Mouse (Mus musculus) stomach, embryonic 14.5 days (tissue): Measurements from ENCODE around the gene AI837181. TPM values are rescaled to one million over a fixed set of nuclear protein-coding genes. Genes with fewer than 3 reads are reported as not detected.

ENCODE experiments used
- ATAC-seq: fragments of 200-750 bp; cut with Nextera tagmentation; 2 replicates; pipeline ENCODE4 v1.8.0; 2017; ENCODE audit warnings: low read depth, moderate TSS enrichment; ENCODE audit not compliant: insufficient number of reproducible peaks, insufficient read depth, low FRiP score
- H3K27ac ChIP-seq: fragments of 300-500 bp; sonication (generic); 2 replicates; pipeline ENCODE4 v1.5.1; 2014; ENCODE audit warnings: mild to moderate bottlenecking, low read length, moderate library complexity, mixed read lengths
- H3K27me3 ChIP-seq: fragments of 300-500 bp; sonication (generic); 2 replicates; pipeline ENCODE4 v1.6.1; 2014; ENCODE audit warnings: low read length, control low read depth, mixed read lengths; ENCODE audit not compliant: control insufficient read depth, insufficient read depth
- H3K36me3 ChIP-seq: fragments of 300-500 bp; sonication (generic); 2 replicates; pipeline ENCODE4 v1.6.1; 2014; ENCODE audit warnings: mild to moderate bottlenecking, control low read depth, low read length, moderate library complexity, mixed read lengths; ENCODE audit not compliant: control insufficient read depth, insufficient read depth
- H3K4me1 ChIP-seq: fragments of 300-500 bp; sonication (generic); 2 replicates; pipeline ENCODE4 v1.6.1; 2014; ENCODE audit warnings: low read length, control low read depth, mixed read lengths; ENCODE audit not compliant: control insufficient read depth, insufficient read depth
- H3K4me2 ChIP-seq: fragments of 300-500 bp; sonication (generic); replicated peaks from 2 replicates; pipeline ENCODE4 v1.6.1; 2014; ENCODE audit warnings: low read depth, low read length, control low read depth
- H3K4me3 ChIP-seq: fragments of 300-500 bp; sonication (generic); 2 replicates; pipeline ENCODE4 v1.5.1; 2014; ENCODE audit warnings: low read depth, low read length, control low read depth
- H3K9ac ChIP-seq: fragments of 300-500 bp; sonication (generic); replicated peaks from 2 replicates; pipeline ENCODE4 v1.6.1; 2014; ENCODE audit warnings: low read depth, mild to moderate bottlenecking, control low read depth, low read length, moderate library complexity, mixed read lengths
- H3K9me3 ChIP-seq: fragments of 300-500 bp; sonication (generic); 2 replicates; pipeline ENCODE4 v1.6.1; 2016; ENCODE audit warnings: low read depth, low read length, control low read depth; ENCODE audit not compliant: control insufficient read depth
- WGBS: fragments of 180-500 bp; shearing (Covaris S2); extraction: QIAGEN DNeasy Blood & Tissue Kit; methylation state at CpG from one replicate; pipeline ENCODE4 v1.1.7; 2014; 5-methylcytosine and 5-hydroxymethylcytosine counted together
- polyA plus RNA-seq: library from polyadenylated mRNA; unstranded; fragments of >200 nt; fragmentation: Nextera tagmentation; extraction: Ambion mirVana; gene quantifications from 2 replicates; pipeline ENCODE4 v1.2.1, GENCODE M21; 2014

Gene AI837181
- polyA plus RNA-seq, 1 experiment from 2014 or later, result 35.8 TPM

DNA sequence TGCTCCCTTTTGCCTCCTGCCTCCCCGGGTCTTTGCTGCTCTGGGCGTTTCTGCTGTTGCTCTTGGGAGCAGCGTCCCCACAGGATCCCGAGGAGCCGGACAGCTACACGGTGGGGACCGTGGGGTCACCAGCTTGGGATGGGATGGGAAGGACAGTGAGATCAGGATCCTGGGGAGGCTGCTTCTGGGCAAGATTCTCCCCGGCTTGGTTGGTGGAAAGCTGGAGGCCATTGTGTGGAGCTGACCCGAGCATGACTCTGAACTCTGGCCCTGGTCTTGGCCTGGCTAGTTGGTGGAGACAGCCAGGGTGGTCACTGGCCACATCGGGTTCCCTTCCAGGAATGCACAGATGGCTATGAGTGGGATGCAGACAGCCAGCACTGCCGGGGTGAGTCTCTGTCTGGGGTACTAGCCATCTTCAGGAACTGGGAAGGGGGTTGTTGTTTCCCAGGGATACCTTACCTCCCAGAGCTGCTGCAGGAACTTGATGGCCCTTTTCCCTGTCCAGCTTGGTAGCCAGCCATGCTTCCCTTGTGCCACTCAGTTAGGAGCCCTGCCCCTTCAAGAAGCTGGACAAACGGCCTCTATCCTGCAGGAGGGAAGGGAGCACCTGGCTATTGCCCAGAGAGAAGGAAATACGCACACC is 50.2 kb downstream of the AI837181 start:
- Histone ChIP-seq H3K4me1 (peaks cover 5% of the 10 kb centered on the region), H3K27me3 (no peaks in the 10 kb centered on the region), H3K36me3 (peaks cover 11% of the 10 kb centered on the region; the same call in 1 of the 2 replicates), H3K4me2 (peak overlapping the region; percentile 82), H3K9me3 (no peaks in the 10 kb centered on the region), H3K9ac (peak overlapping the region; percentile 70), H3K27ac (peak overlapping the region; percentile 90), H3K4me3 (peak overlapping the region; percentile 55)
- no peak for ATAC-seq
- WGBS, result 13% methylated on average over 13 of the region's 13 CpGs

Other genes starting within 250 kb of the AI837181 start
- gene Pacs1, start 152.0 kb upstream of the AI837181 start, polyA plus RNA-seq, result 23.5 and 23.7 TPM in 2 replicates
- 325 and 343 TPM in 2 replicates for gene Sf3b2, start 129.7 kb upstream of the AI837181 start, polyA plus RNA-seq
- gene Gal3st3, start 126.8 kb upstream of the AI837181 start, polyA plus RNA-seq, result 3.1 and 3.3 TPM in 2 replicates
- gene Catsper1, start 89.4 kb upstream of the AI837181 start, polyA plus RNA-seq, result not detected in 2 replicates
- 0.78 and 1.5 TPM in 2 replicates for gene Cst6, start 75.6 kb upstream of the AI837181 start, polyA plus RNA-seq
- 44.3 and 45.9 TPM in 2 replicates for gene Eif1ad, start 58.4 kb upstream of the AI837181 start, polyA plus RNA-seq
- 434 and 456 TPM in 2 replicates for gene Banf1, start 58.0 kb upstream of the AI837181 start, polyA plus RNA-seq
- gene Sart1, start 36.4 kb upstream of the AI837181 start, polyA plus RNA-seq, result 56.3 and 65.0 TPM in 2 replicates
- 2.0 TPM in 1 of 2 replicates, not detected in the other for gene Tsga10ip, start 22.6 kb upstream of the AI837181 start, polyA plus RNA-seq
- gene Drap1, start 165 bp upstream of the AI837181 start, polyA plus RNA-seq, result 191 and 198 TPM in 2 replicates
- not detected in 2 replicates for gene Fosl1, start 22.4 kb downstream of the AI837181 start, polyA plus RNA-seq
- 6.8 and 7.8 TPM in 2 replicates for gene Ccdc85b, start 32.8 kb downstream of the AI837181 start, polyA plus RNA-seq
- gene Fibp, start 35.5 kb downstream of the AI837181 start, polyA plus RNA-seq, result 126 and 130 TPM in 2 replicates
- 1.5 and 2.3 TPM in 2 replicates for gene Ctsw, start 43.4 kb downstream of the AI837181 start, polyA plus RNA-seq
- 177 and 179 TPM in 2 replicates for gene Efemp2, start 48.8 kb downstream of the AI837181 start, polyA plus RNA-seq
- 41.2 and 46.6 TPM in 2 replicates for gene Mus81, start 63.3 kb downstream of the AI837181 start, polyA plus RNA-seq
- 2,904 and 2,937 TPM in 2 replicates for gene Cfl1, start 65.3 kb downstream of the AI837181 start, polyA plus RNA-seq
- 0.25 and 0.42 TPM in 2 replicates for gene 1700020D05Rik, start 78.6 kb downstream of the AI837181 start, polyA plus RNA-seq
- gene Snx32, start 85.4 kb downstream of the AI837181 start, polyA plus RNA-seq, result 12.4 and 13.0 TPM in 2 replicates
- 11.2 and 11.5 TPM in 2 replicates for gene Ovol1, start 135.5 kb downstream of the AI837181 start, polyA plus RNA-seq
- 5.5 and 6.1 TPM in 2 replicates for gene Ap5b1, start 142.9 kb downstream of the AI837181 start, polyA plus RNA-seq
- gene Rnaseh2c, start 176.7 kb downstream of the AI837181 start, polyA plus RNA-seq, result 113 and 119 TPM in 2 replicates
- gene Kat5, start 185.1 kb downstream of the AI837181 start, polyA plus RNA-seq, result 30.5 and 37.0 TPM in 2 replicates
- 49.0 and 52.2 TPM in 2 replicates for gene Rela, start 212.3 kb downstream of the AI837181 start, polyA plus RNA-seq
- gene Sipa1, start 238.6 kb downstream of the AI837181 start, polyA plus RNA-seq, result 15.2 and 19.4 TPM in 2 replicates